Mouse (Mus musculus): Measurements from ENCODE around the gene Pcp4.

DNA sequence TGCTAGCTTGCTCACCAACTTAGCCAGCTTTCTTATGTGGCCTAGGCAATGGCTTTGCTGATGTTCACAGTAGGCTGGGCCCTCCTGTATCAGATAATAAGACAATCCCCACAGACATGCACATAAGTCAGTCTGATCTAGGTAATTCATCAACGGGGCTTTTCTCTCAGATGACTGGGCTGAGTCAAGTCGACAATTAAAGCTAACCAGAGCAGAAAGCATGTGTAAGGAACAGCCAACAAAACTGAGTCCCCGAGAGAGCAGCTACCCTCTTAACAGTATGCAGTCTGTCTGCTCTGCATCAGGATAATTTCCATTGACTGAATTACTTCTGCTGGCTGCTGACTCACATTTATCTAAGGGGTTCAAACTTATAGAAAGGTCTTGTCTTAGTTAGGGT lies 100.0 kb downstream of the Pcp4 start:
- TF ChIP-seq POLR2AphosphoS2 (IDR thresholded peaks at IDR 0.05; ENCODE audit: low read depth, low read length), result no peak
- TF ChIP-seq EP300 (IDR thresholded peaks at IDR 0.05; ENCODE audit: low read length), result no peak
- no peak for TF ChIP-seq POLR2A (IDR thresholded peaks at IDR 0.05; ENCODE audit: low read depth, low read length)
- no peak for TF ChIP-seq SMC3 (IDR thresholded peaks at IDR 0.05; ENCODE audit: low read depth, low read length)
- no peak for TF ChIP-seq CTCF (conservative IDR thresholded peaks at IDR 0.05 in 1 of 2, IDR thresholded peaks at IDR 0.05 in 1 of 2; ENCODE audit: low read depth in 2 of 2, low read length in 2 of 2)
- no peak for TF ChIP-seq BHLHE40 (IDR thresholded peaks at IDR 0.05; ENCODE audit: low read depth, low read length)
- no peak for TF ChIP-seq IRF4 (IDR thresholded peaks at IDR 0.05; ENCODE audit: low read depth, low read length)
- TF ChIP-seq NELFE (IDR thresholded peaks at IDR 0.05; ENCODE audit: low read depth, low read length), result no peak
- no peak for TF ChIP-seq ZKSCAN1 (IDR thresholded peaks at IDR 0.05; ENCODE audit: borderline replicate concordance, low read depth, low read length)
- no peak for TF ChIP-seq CHD1 (IDR thresholded peaks at IDR 0.05; ENCODE audit: low read depth, low read length)
- no peak for TF ChIP-seq SIN3A (IDR thresholded peaks at IDR 0.05; ENCODE audit: low read length)
